Mouse (Mus musculus) erythroid progenitor cell, adult 5-6 weeks (primary cell): ENCODE measurements around the gene Clasp2. TPM values are rescaled to one million over a fixed set of nuclear protein-coding genes. Genes with fewer than 3 reads are reported as not detected.
"Not testable (repeated sequence)": the region's sequence is repeated elsewhere in the genome, so short reads cannot be mapped to it uniquely, and the experiment has no call there.

Source experiments
- ATAC-seq: replicated peaks from 2 replicates; pipeline ENCODE4 v1.8.0; 2016; ENCODE audit warnings: moderate number of reproducible peaks, mild to moderate bottlenecking, moderate TSS enrichment, inconsistent platforms; ENCODE audit not compliant: poor library complexity, low FRiP score, severe bottlenecking
- total RNA-seq, 2 experiments: library from RNA; stranded (forward) in 1 of 2; stranded (reverse) in 1 of 2; fragments of 150-400 nt in 1 of 2; fragments of 186-747, 209-891 nt in 1 of 2; gene quantifications; 2 replicates each; pipeline versions ENCODE4 v1.2.3 to v1.2.4; 2015 to 2017; ENCODE audit warnings: low replicate concordance in 2 of 2

Gene Clasp2
- total RNA-seq, 2 experiments from 2014 or later = 25.6 to 31.3 TPM

DNA sequence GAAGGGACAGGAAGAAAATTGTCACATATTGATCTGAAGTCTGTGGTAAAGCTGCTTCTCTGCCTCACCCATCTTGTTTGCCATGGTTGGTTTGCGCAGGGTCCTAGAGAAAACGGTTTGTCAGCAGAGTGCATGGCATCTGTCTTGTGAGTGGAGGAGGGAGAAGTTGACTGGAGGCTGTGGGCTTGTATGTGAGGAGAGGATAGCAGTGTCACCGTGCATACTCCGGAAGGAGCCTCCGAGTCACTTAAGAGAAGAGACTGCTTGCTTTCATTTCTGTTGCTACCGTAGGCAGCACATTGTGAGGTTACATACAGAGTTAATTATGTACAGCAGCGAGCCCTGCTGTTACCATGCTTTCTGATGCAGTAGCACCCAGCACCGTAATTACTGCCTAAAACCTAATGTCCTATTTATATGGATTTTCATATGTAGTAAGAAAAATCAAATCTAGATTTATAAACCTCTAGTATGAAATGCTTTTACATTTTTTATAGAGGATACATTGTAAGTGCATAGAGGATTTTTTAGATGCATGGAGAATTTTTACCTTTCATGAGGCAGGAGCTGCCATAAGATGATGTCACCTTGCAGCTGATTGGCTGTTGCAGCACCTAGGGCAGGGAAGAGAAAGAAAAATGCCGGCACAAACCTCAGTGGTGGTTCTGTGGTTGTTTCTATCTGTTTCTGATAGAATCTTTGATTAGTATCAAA, 70.8 kb downstream of the Clasp2 start:
- ATAC-seq = no peak

GRCm38 (mm10) chr9:113812671-113813001, 71.4 kb downstream of the Clasp2 start:
- ATAC-seq = no peak

GRCm38 (mm10) chr9:113813086-113813485, 71.8 kb downstream of the Clasp2 start:
- ATAC-seq = no peak

DNA sequence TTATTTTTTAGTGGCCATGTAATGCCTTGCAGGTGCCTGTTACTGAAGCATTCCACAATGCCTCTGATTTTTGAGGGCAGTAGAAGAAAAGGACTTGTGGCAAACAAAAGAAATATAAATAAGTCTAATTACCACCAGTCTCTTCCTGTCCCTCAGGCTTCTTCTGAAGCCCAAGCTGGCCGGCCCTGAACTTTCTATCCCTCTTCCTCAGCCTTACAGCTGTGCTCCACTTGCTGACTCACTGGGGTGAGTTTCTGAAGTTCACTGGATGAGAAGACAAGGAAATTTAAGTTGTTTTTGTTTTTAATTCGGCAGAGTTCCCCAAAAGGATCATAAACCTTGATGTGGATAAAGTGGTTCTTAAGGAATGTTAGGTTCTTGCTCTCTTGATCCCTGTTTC, 74.6 kb downstream of the Clasp2 start:
- ATAC-seq = no peak

GRCm38 (mm10) chr9:113822150-113822549, 80.9 kb downstream of the Clasp2 start:
- ATAC-seq = no peak

- ATAC-seq = no peak
Measured at GRCm38 (mm10) chr9:113828719-113829118, 87.4 kb downstream of the Clasp2 start.

DNA sequence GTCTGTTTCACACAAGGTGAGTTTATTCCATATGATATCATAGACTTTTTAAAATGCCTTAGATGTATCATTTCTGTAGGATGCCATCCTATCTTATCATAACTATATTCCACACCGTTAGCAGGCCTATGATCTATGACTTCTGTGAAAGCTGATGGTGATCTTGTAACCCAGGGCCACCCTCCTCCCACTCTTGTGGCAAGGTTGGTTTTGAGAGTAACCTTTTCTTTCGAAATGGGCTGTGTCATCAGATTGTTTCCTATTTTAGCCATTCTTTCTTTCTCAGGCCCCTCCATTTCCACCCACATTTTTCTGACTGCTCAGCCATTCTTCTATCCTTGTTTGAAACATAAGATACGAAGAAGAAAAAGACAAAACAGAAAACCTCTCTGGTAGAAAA, 88.9 kb downstream of the Clasp2 start:
- ATAC-seq = no peak

DNA sequence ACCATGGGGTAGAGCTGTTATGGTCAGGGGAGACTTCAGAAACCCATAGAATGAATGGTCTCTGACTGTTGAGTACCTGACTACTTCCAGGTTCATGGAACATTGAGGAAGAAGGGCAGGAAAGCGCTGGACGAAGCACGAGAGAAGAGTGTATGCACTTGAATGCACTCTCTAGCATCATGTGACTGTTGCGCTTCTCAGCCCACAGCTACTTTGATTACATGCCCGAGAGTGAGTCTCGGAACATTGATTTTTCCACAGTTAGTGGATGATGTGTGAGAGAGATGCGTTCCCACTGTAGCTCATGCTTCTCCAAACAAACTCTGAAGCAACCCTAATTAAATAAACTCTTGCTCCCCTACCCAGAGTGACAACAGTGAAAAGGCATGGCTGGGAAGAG, 92.2 kb downstream of the Clasp2 start:
- no peak for ATAC-seq

DNA sequence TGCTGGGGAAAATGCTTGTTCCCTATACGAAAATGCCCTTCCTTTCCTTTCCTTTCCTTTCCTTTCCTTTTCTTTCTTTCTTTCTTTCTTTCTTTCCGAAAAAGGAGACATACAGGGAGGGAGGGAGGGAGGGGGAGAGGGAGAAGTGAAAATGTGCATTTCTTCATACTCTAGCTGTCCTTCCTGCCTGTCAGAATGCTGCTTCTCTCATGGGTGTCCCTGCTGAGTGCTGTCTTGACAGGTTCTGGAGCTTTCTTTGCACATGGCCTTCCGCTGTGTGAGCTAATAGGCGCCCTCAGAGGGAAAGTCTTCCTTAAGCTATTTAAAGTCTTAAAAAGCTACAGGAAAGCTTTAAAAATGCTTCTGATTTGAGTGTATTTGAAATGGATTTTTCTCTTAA, 95.7 kb downstream of the Clasp2 start:
- no peak for ATAC-seq

DNA sequence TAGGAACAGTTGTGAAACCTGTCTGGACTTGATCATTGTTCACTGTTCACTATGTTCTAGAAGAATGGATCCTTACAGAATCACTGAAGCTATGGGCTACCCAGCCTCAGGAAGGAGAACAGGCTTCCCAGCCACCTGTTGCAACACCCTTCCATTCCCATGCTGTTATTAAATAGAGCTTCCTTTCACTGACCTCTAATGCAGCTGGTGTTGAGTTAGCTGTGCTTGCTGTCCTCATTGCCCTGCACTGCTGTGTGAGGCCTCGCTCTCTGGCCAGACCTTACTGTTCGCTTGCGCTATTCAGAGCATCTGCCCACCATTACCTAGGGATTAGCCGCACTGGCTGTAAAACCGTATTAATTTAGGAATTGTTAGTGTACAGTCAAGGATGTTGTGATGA, 96.2 kb downstream of the Clasp2 start:
- no peak for ATAC-seq

DNA sequence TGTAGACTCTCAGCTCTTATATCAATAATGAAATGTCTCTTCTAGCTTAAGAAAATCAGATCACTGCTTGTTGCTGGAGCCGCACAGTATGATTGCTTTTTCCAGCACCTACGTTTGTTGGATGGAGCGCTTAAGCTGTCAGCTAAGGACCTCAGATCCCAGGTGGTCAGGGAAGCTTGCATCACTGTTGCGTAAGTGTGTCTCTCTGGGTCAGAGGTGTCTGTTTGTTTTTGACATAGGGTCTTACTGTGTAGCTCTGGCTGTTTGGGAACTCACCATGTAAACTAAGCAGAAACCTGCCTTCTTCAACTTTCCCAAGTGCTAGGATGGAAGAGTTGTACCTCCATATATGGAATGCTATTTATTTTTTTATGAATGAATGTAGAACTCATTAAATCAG, 102.8 kb downstream of the Clasp2 start:
- no peak for ATAC-seq

DNA sequence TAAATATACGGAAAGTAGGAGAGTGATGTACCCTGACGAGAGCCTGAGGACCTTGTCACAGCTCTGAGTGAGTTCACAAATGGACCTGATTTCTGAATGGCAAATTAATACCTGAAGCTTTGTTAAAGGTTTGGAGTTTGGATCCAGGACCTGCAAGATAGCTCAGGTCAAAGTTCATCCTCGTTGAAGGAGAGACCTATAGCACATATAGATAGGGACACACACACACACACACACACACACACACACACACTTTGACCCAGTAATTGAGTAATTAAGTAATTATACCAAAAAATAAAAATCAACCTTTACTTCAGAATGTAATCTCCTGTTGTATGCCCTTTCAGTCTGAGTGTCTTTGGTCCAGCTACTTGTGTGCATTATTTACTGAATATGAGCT, 114.2 kb downstream of the Clasp2 start:
- no peak for ATAC-seq

DNA sequence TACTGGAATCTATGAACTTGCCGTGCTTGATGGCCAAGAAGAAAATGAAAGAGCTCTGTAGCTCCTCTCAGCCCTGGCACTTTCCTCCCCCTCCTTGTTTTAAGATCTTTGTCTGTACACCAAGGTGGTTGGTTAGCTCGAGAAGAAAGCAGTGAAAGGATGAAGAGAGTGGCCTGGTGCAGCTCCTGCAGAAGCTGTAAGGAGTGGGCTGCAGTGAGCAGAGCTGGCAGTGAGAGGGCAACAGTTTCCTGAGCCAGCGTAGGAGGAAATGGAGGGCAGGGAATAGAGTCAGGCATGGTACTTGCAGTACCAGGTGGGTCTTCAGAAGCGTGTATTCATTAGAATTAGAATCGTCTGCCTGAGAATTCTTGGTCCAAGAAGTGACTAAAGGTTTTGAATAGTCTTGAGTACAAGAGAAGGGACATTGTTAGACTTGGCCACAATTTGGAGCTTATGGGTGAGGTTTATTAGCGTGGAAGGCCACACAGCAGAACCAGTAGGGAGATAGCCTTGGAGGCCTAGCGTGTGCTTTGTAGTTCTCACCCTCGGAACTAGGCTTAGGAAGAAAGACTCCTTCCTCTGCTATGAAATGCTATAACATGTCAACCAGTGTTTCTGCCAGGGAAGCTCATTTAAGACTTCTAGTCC, 116.1 kb downstream of the Clasp2 start:
- ATAC-seq = 0 out of 2 replicates have a peak, but pooled peaks have one; percentile 40

- no peak; the same call in 1 of the 2 replicates for ATAC-seq
Measured at GRCm38 (mm10) chr9:113857929-113858440, 116.7 kb downstream of the Clasp2 start.

DNA sequence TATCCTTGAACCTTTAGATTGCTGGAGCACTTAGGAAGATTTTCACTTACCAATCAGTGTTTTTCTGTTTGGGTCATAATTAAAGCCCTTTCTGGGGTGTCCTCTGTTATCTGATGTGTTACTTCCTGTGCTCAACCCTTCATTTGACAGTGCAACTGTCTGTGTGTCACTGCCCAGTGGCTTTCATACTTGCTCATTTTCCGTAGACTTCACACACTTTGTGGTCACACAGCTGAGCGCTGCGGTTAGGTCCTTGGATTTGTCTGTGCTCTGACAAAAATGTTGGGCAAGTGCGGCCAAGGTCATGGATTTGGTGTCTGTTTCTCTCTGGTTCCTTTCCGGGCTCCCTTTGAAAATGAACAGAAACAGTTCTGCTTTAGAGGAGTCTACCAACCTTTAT, 118.1 kb downstream of the Clasp2 start:
- ATAC-seq = no peak

- 0 out of 2 replicates have a peak, but pooled peaks have one; percentile 54 for ATAC-seq
Measured at GRCm38 (mm10) chr9:113863370-113863999, 122.2 kb downstream of the Clasp2 start.

DNA sequence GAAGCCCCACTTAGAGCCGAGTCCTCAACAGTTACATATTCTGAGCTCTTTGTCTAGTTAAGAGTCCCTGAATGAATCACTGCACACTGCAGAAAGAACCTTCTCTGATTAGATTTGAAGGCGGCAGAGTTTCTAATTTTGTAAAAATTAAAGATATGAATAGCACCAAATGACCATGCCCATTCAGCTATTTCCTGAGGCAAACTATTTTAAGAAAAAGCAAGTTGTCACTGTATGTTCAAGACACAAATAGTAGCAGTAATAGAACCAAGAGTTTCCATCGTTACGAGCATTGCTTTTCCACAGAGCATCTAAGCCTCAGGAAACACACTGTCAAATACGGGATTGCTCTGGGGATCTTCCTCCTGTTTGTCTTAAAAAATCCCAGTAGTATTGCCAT, 126.7 kb downstream of the Clasp2 start:
- no peak for ATAC-seq

DNA sequence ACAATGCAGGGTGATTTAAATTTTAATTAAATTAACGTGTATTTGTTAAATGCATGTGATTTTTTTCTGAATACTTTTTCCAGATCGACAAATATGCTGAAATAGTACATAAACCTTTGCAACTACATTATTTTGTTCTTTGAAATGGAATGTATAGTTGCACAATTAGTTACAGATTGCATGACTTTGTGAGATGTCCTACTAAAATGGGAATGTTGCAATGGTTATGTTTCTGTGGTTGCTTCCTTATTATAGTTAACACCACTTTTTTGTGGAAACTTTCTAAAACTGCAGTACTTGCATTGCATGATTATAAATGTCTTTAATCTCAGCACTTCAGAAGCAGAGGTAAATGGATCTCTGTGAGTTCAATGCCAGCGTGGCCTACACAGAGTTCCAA, 153.6 kb downstream of the Clasp2 start:
- ATAC-seq = no peak

DNA sequence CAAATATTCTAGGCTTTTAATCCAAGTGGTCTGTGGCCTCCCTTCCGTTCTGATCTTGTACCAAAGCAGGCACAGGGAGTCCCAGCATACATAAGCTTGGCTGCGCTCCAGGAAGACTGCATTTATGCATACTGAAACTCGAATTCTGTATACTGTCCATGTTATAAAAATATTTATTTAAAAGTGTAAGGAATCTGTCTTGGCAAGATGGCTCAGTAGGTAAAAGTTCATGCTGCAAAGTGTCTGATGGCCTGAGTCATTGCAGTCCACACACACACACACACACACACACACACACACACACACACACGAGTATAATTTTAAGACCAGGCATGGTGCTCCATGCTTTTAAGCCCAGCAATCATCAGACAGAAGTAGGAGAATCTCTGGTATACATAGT, 161.9 kb downstream of the Clasp2 start:
- no peak for ATAC-seq

GRCm38 (mm10) chr9:113904315-113904714, 163.0 kb downstream of the Clasp2 start:
- not testable (repeated sequence) for ATAC-seq

- peak; percentile 79 for ATAC-seq
Measured at GRCm38 (mm10) chr9:113915789-113916188, 174.5 kb downstream of the Clasp2 start.
